Mouse (Mus musculus) myocyte (in vitro differentiated cells): ENCODE data around the gene Gm10322. TPM values are rescaled to one million over a fixed set of nuclear protein-coding genes. Genes with fewer than 3 reads are reported as not detected.

ENCODE experiments used
- H3K27me3 ChIP-seq: one replicate; pipeline ENCODE4 v1.6.1; 2011; ENCODE audit not compliant: control insufficient read depth, insufficient read depth, insufficient read length
- H3K36me3 ChIP-seq: one replicate; pipeline ENCODE4 v1.6.1; 2011; ENCODE audit not compliant: control insufficient read depth, insufficient read depth
- H3K4me2 ChIP-seq: one replicate; pipeline ENCODE4 v1.6.1; 2011; ENCODE audit warnings: low read depth, control low read depth
- H3K4me3 ChIP-seq: one replicate; pipeline ENCODE4 v1.5.1; 2011; ENCODE audit warnings: mild to moderate bottlenecking, control low read depth, moderate library complexity
- H3K79me2 ChIP-seq: one replicate; pipeline ENCODE4 v1.6.1; 2011; ENCODE audit not compliant: control insufficient read depth, insufficient read depth
- H3ac ChIP-seq: one replicate; pipeline ENCODE4 v1.6.1; 2011; ENCODE audit not compliant: control insufficient read depth, insufficient read length
- CEBPB ChIP-seq: IDR thresholded peaks from 2 replicates; pipeline ENCODE4 v1.6.1; 2011; ENCODE audit warnings: mild to moderate bottlenecking, moderate library complexity; ENCODE audit not compliant: poor library complexity, insufficient read depth, severe bottlenecking
- E2F4 ChIP-seq: IDR thresholded peaks from one replicate; pipeline ENCODE4 v1.6.1; 2011; ENCODE audit warnings: mild to moderate bottlenecking, control low read depth, moderate library complexity; ENCODE audit not compliant: insufficient read depth
- MAX ChIP-seq: IDR thresholded peaks from one replicate; pipeline ENCODE4 v1.6.1; 2011; ENCODE audit warnings: low read depth, mild to moderate bottlenecking, control low read depth
- MYOD1 ChIP-seq, 3 experiments: IDR thresholded peaks; one replicate each; pipeline ENCODE4 v1.6.1; 2011; ENCODE audit warnings: control low read depth in 2 of 3, low read depth in 2 of 3, mild to moderate bottlenecking in 2 of 3, moderate library complexity in 1 of 3; ENCODE audit not compliant: insufficient read length in 2 of 3, control insufficient read depth in 1 of 3
- MYOG ChIP-seq, 3 experiments: IDR thresholded peaks; one replicate each; pipeline ENCODE4 v1.6.1; 2011; ENCODE audit warnings: control low read depth in 2 of 3, low read depth in 2 of 3, mild to moderate bottlenecking in 2 of 3; ENCODE audit not compliant: insufficient read length in 2 of 3, control insufficient read depth in 1 of 3, insufficient read depth in 1 of 3
- POLR2A ChIP-seq: IDR thresholded peaks from one replicate; pipeline ENCODE4 v1.6.1; 2011; ENCODE audit warnings: low read depth, mild to moderate bottlenecking, control low read depth, moderate library complexity; ENCODE audit not compliant: insufficient read length
- POLR2AphosphoS2 ChIP-seq: IDR thresholded peaks from one replicate; pipeline ENCODE4 v1.6.1; 2011; ENCODE audit warnings: low read depth, control low read depth; ENCODE audit not compliant: insufficient read length
- REST ChIP-seq: IDR thresholded peaks from one replicate; pipeline ENCODE4 v1.6.1; 2011; ENCODE audit warnings: mild to moderate bottlenecking, control low read depth, moderate library complexity; ENCODE audit not compliant: insufficient read depth, insufficient read length
- SRF ChIP-seq: IDR thresholded peaks from one replicate; pipeline ENCODE4 v1.6.1; 2011; ENCODE audit warnings: low read depth; ENCODE audit not compliant: control insufficient read depth, insufficient read length
- TCF12 ChIP-seq: IDR thresholded peaks from one replicate; pipeline ENCODE4 v1.6.1; 2011; ENCODE audit warnings: mild to moderate bottlenecking, control low read depth; ENCODE audit not compliant: poor library complexity, insufficient read depth, severe bottlenecking
- TCF3 ChIP-seq: IDR thresholded peaks from one replicate; pipeline ENCODE4 v1.6.1; 2011; ENCODE audit warnings: low read depth, control low read depth; ENCODE audit not compliant: insufficient read length
- USF1 ChIP-seq: IDR thresholded peaks from one replicate; pipeline ENCODE4 v1.6.1; 2011; ENCODE audit warnings: low read depth, mild to moderate bottlenecking, control low read depth, moderate library complexity
- polyA plus RNA-seq: library from polyadenylated mRNA; unstranded; fragments of >200 nt; fragmentation: generic; extraction: Trizol; gene quantifications from one replicate; pipeline ENCODE4 v1.2.1, GENCODE M21; 2012; ENCODE audit warnings: missing spikeins

Gene Gm10322
- polyA plus RNA-seq, 1 experiment = 0.37 TPM

DNA sequence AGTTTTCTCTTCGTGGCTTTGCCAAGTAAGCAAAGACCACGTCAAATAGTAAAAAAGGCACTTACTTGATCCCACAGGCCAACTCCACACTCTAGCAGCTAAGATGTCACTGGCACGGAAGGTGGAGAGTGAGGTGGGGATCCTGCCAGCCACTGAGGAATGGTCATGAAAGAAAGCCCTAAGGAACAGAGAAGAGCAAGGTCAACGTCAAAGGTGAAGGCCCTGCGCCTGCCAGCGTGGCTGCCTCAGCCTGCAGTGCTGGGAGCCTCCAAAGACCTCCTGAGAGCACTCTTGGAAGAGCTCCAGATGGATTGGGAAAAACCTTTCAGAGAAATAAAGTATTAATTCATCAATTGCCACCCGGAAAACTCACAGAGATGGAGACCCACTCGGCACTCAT, 15.3 kb upstream of the Gm10322 start:
- TF ChIP-seq E2F4 (no peak), MYOD1 (IDR thresholded peaks at IDR 0.05; ENCODE audit: control insufficient read depth in 1 of 3, insufficient read length in 2 of 3, low read depth in 2 of 3) (no peak), REST (no peak), USF1 (no peak), MYOG (IDR thresholded peaks at IDR 0.05; ENCODE audit: control insufficient read depth in 1 of 3, insufficient read depth in 1 of 3, insufficient read length in 2 of 3, low read depth in 2 of 3) (no peak), SRF (no peak), MAX (no peak), TCF3 (no peak), POLR2A (no peak), POLR2AphosphoS2 (no peak), TCF12 (no peak), CEBPB (no peak)
- H3K27me3 ChIP-seq = no peaks in the 10 kb centered on the region
- H3K36me3 ChIP-seq = peaks cover 25% of the 10 kb centered on the region
- H3ac ChIP-seq = no peak overlapping the region
- H3K4me2 ChIP-seq = no peak overlapping the region
- no peak overlapping the region for H3K4me3 ChIP-seq
- H3K79me2 ChIP-seq = peaks cover 96% of the 10 kb centered on the region

DNA sequence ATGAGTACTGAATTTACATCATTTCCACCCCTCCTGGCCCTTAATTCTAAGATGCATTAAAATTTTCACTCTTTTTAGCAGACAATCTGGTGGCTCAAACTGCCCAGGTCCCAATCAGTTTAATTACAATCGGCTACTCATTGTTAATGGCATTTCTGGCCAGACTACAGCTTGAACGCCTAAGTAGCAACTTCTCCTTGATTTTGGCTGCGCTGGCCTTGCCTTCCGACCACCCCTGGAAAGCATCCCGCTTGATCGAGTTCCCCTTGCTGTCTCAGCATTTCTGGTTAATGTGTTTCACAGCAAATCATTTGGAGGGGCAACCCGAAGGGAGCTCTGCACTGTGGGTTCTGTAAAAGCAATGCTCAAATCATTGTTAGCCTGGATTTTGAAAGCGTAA, 13.8 kb upstream of the Gm10322 start:
- no peak overlapping the region for H3K4me3 ChIP-seq
- peaks cover 98% of the 10 kb centered on the region for H3K79me2 ChIP-seq
- H3K4me2 ChIP-seq = no peak overlapping the region
- H3K36me3 ChIP-seq = peaks cover 23% of the 10 kb centered on the region
- no peak overlapping the region for H3ac ChIP-seq
- TF ChIP-seq POLR2A (no peak), MAX (no peak), E2F4 (no peak), TCF12 (no peak), MYOG (IDR thresholded peaks at IDR 0.05; ENCODE audit: control insufficient read depth in 1 of 3, insufficient read depth in 1 of 3, insufficient read length in 2 of 3, low read depth in 2 of 3) (no peak), TCF3 (no peak), USF1 (no peak), REST (no peak), MYOD1 (IDR thresholded peaks at IDR 0.05; ENCODE audit: control insufficient read depth in 1 of 3, insufficient read length in 2 of 3, low read depth in 2 of 3) (no peak)
- H3K27me3 ChIP-seq = no peaks in the 10 kb centered on the region

DNA sequence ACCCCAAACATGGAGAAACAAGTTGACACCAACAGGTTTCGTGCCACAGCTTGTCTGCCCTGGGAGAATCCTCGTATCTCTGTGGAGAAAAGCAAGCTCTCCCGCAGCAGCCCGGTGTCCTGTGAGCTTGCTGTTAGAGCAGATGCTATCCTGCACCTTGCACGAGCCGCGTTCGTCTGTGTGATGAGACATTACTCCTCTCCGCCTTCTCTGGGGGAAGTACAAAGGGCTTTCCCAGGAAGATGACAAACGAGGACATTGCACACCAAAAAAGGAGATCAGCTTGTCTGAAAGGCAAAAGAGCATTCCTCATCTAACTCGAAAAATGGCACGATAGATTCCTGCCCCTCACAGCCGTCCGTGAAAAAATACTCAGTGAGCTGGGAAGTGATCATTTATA, 13.0 kb upstream of the Gm10322 start:
- no peaks in the 10 kb centered on the region for H3K27me3 ChIP-seq
- peaks cover 19% of the 10 kb centered on the region for H3K36me3 ChIP-seq
- H3K4me3 ChIP-seq = no peak overlapping the region
- no peak overlapping the region for H3ac ChIP-seq
- no peak overlapping the region for H3K4me2 ChIP-seq
- TF ChIP-seq MYOD1 (IDR thresholded peaks at IDR 0.05; ENCODE audit: control insufficient read depth in 1 of 3, insufficient read length in 2 of 3, low read depth in 2 of 3) (no peak), CEBPB (no peak)
- H3K79me2 ChIP-seq = peaks cover 98% of the 10 kb centered on the region

DNA sequence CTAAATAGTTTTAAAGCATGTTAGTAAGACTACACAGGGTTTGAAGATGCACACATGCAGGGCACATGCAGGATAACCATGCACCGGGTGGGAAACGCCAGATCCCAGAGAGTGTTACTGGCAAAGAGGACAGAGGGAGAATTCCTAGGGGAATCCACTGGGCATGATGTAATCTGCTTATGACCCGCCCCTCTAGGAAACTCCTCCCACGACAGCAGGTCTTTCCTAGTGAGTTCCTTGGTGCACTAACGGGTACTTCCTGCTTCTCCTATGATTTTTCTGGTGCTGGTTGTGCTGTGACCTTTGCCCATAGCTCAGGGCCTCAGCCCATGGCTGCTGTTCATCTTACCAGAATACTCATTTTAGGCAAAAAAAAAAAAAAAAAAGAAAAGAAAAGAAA, 12.0 kb upstream of the Gm10322 start:
- TF ChIP-seq USF1 (no peak), MAX (no peak), MYOD1 (IDR thresholded peaks at IDR 0.05; ENCODE audit: control insufficient read depth in 1 of 3, insufficient read length in 2 of 3, low read depth in 2 of 3) (no peak), CEBPB (no peak), MYOG (IDR thresholded peaks at IDR 0.05; ENCODE audit: control insufficient read depth in 1 of 3, insufficient read depth in 1 of 3, insufficient read length in 2 of 3, low read depth in 2 of 3) (no peak), TCF12 (no peak), REST (no peak), TCF3 (no peak), POLR2A (no peak)
- Histone ChIP-seq H3K4me3 (no peak overlapping the region), H3K4me2 (no peak overlapping the region), H3K79me2 (peaks cover 99% of the 10 kb centered on the region), H3ac (no peak overlapping the region), H3K36me3 (peaks cover 10% of the 10 kb centered on the region), H3K27me3 (no peaks in the 10 kb centered on the region)

DNA sequence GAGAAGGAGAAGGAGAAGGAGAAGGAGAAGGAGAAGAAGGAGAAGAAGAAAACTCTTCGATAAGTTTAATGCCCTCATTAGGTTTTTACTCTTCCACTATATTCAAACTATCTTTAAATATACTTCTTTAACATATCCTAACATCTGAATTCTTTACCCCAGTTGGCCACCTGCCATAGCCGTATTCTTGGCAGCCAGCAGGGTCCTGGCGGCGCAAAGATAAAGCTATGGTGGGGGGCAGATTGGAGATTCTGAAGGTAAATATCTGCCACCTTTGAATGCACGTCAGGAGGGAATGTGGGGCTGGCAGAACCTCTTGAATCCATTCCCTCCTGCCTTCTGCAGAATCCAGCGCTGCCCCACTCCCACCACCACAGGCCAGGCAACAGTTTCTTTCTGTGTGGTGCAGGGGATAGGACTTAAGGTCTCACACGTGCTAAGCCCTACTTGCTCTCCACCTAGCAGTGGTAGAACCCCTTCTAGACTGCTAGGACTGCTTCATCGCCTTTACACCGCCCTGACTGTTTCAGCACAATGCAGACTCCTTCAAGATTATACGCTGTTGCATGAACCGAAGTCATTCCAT, 10.9 kb upstream of the Gm10322 start:
- no peak overlapping the region for H3K4me2 ChIP-seq
- no peaks in the 10 kb centered on the region for H3K27me3 ChIP-seq
- H3K36me3 ChIP-seq = no peaks in the 10 kb centered on the region
- peaks cover 99% of the 10 kb centered on the region for H3K79me2 ChIP-seq
- no peak overlapping the region for H3ac ChIP-seq
- TF ChIP-seq TCF12 (no peak), SRF (no peak)
- H3K4me3 ChIP-seq = no peak overlapping the region
